Comparison of ENCODE assay signal across 9 mouse cellular contexts in genomic region chr2:152020255-152020654, GRCm38 (mm10). TPM values are rescaled to one million over a fixed set of nuclear protein-coding genes. Genes with fewer than 3 reads are reported as not detected.
A peak's percentile ranks its signal among the peaks of the same experiment; 100 is the strongest.
DNase-seq lines count a peak whose midpoint lies in the region; ATAC-seq lines count a peak whose summit lies in the region.
"Had no signal": no experiment of that assay in that cellular context is flagged by ENCODE, and none has a peak within 500 bp of the region (broad histone marks: within the 10 kb centered on the region; RNA-seq: fewer than 3 reads in every experiment).

No protein-coding gene starts in this region.

- DNase-seq in right cerebral cortex, adult 18-20 months: peak; percentile 34
- no peak for DNase-seq in right cerebral cortex, postnatal 36 days (ENCODE audit: low spot score in 2 of 2)
- peak; percentile 85 for DNase-seq in ZHBTc4 (ENCODE audit: low read depth, low spot score)
- peak; percentile 71 for DNase-seq in embryo, embryonic 11 days
- no peak for DNase-seq in yolk sac, embryonic 10.5 days (ENCODE audit: low spot score)

- H3K27me3 ChIP-seq in hindbrain, embryonic 15.5 days: no peaks in the 10 kb centered on the region
- 0 out of 2 replicates have a peak, but pooled peaks cover 3% of the 10 kb centered on the region for H3K27me3 ChIP-seq in lung, embryonic 15.5 days

- no peak overlapping the region for H3K27ac ChIP-seq in hindbrain, embryonic 15.5 days (replicated peaks)
- H3K27ac ChIP-seq in lung, embryonic 15.5 days: no peak overlapping the region

- peak; percentile 49 for ATAC-seq in hindbrain, embryonic 15.5 days (ENCODE audit: low FRiP score, low read depth)
- ATAC-seq in lung, embryonic 15.5 days (ENCODE audit: borderline replicate concordance, extremely low read depth, low FRiP score, low TSS enrichment): peak; percentile 44; the same call in 1 of the 2 replicates
- peak; percentile 51; the same call in 1 of the 2 replicates for ATAC-seq in neutrophil, adult 5-6 weeks (ENCODE audit: extremely low read depth, insufficient number of reproducible peaks, low FRiP score, poor library complexity, severe bottlenecking)

- no peak overlapping the region for H3K4me2 ChIP-seq in hindbrain, embryonic 15.5 days
- H3K4me2 ChIP-seq in lung, embryonic 15.5 days: no peak overlapping the region

- no peak overlapping the region for H3K9ac ChIP-seq in hindbrain, embryonic 15.5 days
- no peak overlapping the region for H3K9ac ChIP-seq in lung, embryonic 15.5 days

- H3K9me3 ChIP-seq in hindbrain, embryonic 15.5 days: no peaks in the 10 kb centered on the region
- no peaks in the 10 kb centered on the region for H3K9me3 ChIP-seq in lung, embryonic 15.5 days

- H3K4me3 ChIP-seq in hindbrain, embryonic 15.5 days: no peak overlapping the region
- H3K4me3 ChIP-seq in lung, embryonic 15.5 days: no peak overlapping the region
- H3K4me3 ChIP-seq: myocyte had no signal

- 20% methylated on average over 6 of the region's 6 CpGs for WGBS in hindbrain, embryonic 15.5 days
- WGBS in lung, embryonic 15.5 days: 25% methylated on average over 6 of the region's 6 CpGs

- no peaks in the 10 kb centered on the region for H3K36me3 ChIP-seq in hindbrain, embryonic 15.5 days
- no peaks in the 10 kb centered on the region for H3K36me3 ChIP-seq in lung, embryonic 15.5 days

- peaks cover 8% of the 10 kb centered on the region for H3K4me1 ChIP-seq in hindbrain, embryonic 15.5 days (replicated peaks)
- 0 out of 2 replicates have a peak, but pooled peaks cover 3% of the 10 kb centered on the region for H3K4me1 ChIP-seq in lung, embryonic 15.5 days

RNA-seq across cellular contexts. Expression of gene Slc52a3, which starts 23.9 kb away (rescaled TPM):
- 1.4 and 1.7 TPM in 2 replicates for polyA plus RNA-seq in hindbrain, embryonic 15.5 days (2015; fragmentation: Nextera tagmentation; extraction: Ambion mirVana)
- 2.7 and 2.8 TPM in 2 replicates for polyA plus RNA-seq in lung, embryonic 15.5 days (2015; fragmentation: Nextera tagmentation; extraction: Ambion mirVana)
- total RNA-seq in neutrophil, adult 5-6 weeks (2017): 1.4 and 1.5 TPM in 2 replicates

RNA-seq across cellular contexts. Expression of gene Fam110a, which starts 40.2 kb away (rescaled TPM):
- 48.3 and 54.6 TPM in 2 replicates for polyA plus RNA-seq in hindbrain, embryonic 15.5 days (2015; fragmentation: Nextera tagmentation; extraction: Ambion mirVana)
- polyA plus RNA-seq in lung, embryonic 15.5 days (2015; fragmentation: Nextera tagmentation; extraction: Ambion mirVana): 32.5 and 34.1 TPM in 2 replicates
- total RNA-seq in neutrophil, adult 5-6 weeks (2017): 5.3 and 7.4 TPM in 2 replicates

Comparison
In these comparisons a context has a peak if more than half of its experiments do, and no peak if none do; other contexts are left out.
1. DNase-seq: peak in right cerebral cortex, adult 18-20 months (single experiment), ZHBTc4 (single experiment) and embryo, embryonic 11 days (single experiment); none in right cerebral cortex, postnatal 36 days (0 of 2) and yolk sac, embryonic 10.5 days (single experiment).
2. Peak in every context shown above with its lines, with median percentiles within 50 percentile points of each other: ATAC-seq.